Mouse (Mus musculus) thymus, postnatal 4 days (tissue): ENCODE data around the gene Rasa2.

Experiments
- DNase-seq: peaks from one replicate; pipeline ENCODE4 v3.0.0; 2021

Gene Rasa2

GRCm38 (mm10) chr9:96637157-96637548, 5.7 kb upstream of the Rasa2 start:
- DNase-seq = no peak

DNA sequence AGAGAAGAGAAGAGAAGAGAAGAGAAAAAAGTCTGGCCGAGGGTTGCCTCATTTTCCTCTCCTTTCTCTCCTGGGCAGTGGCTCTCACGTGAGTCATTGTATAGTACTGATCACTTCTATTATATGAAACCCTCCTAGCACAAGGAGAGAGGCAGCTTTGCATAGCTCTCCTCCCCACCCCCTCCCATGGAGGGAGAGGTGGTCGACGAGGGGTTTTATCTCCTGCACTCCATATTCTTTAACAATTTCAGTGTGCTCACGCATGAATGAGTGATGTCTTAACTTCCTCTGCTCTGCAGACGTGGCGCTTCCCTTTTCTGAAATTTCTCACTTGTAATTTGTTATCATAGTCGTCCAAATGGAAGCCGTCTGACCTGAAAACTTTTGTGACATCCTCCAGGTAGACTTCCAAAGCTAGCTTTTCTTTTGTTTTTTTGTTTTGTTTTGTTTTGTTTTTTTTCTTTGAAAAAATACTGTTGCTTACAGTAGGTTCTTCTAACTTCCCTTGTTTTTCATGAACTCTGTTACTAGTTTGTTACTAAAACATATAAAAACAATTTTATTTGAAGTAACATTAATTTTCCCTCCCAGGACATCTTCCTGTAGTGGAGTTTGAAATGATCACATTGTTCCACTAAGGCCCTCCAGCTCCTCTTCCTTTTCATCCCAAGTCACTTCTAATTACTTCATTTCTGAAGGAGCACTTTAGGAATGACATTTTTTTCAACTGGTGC, 5.2 kb upstream of the Rasa2 start:
- DNase-seq = no peak

DNA sequence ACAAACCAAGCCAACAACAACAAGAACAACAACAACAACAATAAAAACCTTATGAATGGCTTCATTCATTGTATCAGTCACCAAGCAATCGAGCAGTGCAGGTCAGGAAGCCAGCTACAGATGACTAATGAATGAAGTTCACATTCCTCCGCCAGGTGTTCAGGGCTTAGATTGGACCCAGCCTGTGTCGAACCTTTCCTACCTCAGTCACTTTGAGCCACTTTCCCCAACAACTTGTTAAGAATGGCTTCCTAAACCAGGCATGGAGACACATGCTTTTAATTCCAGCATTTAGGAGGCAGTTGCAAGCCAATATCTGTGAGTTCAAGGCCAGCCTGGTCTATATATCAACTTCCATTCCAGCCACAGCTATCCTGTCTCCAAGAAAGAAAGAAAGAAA, 4.5 kb upstream of the Rasa2 start:
- DNase-seq = no peak

DNA sequence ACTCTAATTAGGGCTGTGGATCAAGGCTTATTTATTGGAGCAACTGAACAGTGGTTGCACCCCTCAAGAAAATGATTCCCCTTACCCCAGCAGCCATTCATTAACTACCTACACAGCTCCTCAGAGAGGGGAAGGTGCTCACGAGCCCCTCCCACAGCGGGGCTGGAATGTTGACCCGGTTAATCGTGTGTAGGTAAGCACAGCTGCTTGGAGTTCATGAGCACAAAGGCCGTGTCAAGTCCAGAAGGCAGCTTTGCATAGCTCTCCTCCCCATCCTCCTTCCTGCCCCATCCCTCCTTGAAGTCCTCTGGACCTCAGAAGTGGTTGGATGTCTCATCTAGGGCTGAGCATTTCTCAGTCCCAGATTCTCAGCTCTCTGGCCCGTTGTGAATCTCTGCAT, 3.8 kb upstream of the Rasa2 start:
- no peak for DNase-seq

DNA sequence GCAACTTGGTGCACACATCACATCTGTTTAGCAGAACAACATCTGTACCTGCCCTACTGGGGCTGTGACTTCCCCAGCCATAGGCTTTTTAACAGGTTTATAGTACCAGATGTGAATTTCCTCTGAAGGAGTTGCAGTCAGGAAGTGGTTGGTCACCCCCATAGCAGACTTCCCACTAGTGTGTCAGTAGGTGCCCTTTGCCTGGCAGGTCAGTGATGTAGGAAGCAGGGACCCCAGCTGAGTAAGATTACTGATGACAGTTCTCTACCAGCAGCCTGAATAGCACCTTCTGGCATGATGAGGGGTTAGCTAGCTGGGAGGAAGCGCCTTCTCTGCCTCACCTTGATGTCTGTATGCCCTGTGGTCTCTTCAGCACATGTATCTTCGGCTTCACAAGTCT, 2.4 kb upstream of the Rasa2 start:
- DNase-seq = peak; percentile 35

- no peak for DNase-seq
Observed at GRCm38 (mm10) chr9:96632756-96633155, 1.3 kb upstream of the Rasa2 start.

DNA sequence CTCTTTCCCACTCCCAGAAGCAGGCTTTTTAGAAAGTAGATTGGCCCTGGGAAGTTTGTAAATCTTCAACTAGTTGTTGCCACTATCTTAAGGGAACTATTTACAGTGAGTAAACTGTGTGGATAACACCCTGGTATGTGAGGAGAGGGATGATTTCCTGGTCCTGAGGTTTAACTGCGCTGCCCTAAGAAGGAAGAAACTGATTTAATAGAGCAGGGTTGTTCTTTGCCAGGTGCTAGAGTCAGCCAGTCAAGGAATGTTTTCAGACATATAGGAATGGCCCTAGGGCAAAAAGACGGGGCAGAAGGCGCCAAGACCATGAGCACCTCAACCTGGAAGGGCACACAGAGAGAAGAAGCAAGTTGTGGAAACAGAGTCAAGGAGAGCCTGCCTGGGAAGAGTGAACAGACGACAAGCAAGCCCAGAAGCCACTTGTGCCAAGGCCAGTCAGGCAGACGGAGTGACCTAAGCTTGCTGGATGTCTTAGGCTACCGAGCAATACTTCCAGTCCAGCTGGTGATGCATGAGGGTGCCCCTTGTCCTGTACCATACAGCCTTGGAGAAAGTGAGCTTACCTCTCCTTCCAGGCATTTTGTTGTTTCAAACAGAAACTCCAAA, 765 bp upstream of the Rasa2 start:
- no peak for DNase-seq

DNA sequence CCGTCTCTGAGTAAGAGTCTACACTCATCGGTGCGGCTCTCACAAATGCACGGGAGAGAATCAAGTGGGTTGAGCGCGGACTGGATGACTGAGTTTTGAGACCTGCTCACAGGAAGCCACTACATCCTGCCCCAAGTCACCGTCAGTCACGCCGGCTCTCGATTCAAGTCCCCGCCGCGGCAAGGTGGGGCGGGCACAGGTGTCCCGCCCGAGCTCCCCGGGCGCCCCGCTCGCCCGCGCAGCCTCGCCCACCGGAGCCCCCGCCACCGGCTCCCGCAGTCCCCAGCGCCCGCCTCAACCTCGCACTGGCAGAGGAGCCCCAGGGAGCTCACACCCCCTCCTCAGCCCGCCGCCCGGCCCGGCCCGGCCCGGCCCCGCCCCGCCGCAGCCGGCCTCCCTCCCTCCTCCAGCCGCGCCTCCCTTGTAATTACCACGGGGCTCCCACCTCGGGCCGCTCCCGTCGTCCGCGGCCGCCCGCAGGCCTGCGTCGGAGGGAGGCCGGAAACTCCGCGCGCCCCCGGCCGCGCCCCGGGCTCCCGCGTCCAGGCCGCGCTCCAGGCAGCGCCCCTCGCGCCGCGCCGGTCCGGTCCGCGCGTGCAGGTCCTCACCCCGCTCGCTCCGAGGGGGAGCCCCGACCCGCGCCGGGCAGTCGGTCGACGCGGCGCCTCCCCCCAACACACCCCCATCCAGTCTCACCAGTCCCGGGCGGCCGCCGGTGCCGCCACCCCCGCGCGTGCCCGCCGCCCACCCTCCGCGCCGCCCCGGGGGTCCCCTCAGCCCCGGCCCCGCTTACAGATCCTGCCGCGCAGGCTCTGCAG, 637 bp downstream of the Rasa2 start:
- peak; percentile 85 for DNase-seq

DNA sequence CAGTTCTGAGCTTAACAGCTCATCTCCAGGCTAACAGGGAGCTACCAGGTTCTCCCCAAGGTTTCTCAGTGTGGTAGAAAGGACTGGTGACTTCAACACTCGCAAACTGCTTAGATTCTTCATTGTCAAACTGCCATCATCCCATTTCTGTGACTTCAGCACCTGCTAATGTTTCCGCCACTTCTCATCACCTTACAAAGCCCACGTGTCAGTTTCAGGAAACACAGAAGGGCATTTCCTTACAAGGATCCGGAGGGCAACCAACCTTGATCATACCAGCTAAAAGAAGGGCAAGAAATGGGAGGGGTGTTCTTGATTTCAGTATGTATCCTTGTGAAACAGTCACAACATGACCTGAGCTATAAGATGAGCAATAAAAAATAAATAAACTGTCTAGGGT, 2.3 kb downstream of the Rasa2 start:
- DNase-seq = no peak

- no peak for DNase-seq
Observed at GRCm38 (mm10) chr9:96627557-96628085, 3.8 kb downstream of the Rasa2 start.

- no peak for DNase-seq
Observed at GRCm38 (mm10) chr9:96627042-96627441, 4.4 kb downstream of the Rasa2 start.

DNA sequence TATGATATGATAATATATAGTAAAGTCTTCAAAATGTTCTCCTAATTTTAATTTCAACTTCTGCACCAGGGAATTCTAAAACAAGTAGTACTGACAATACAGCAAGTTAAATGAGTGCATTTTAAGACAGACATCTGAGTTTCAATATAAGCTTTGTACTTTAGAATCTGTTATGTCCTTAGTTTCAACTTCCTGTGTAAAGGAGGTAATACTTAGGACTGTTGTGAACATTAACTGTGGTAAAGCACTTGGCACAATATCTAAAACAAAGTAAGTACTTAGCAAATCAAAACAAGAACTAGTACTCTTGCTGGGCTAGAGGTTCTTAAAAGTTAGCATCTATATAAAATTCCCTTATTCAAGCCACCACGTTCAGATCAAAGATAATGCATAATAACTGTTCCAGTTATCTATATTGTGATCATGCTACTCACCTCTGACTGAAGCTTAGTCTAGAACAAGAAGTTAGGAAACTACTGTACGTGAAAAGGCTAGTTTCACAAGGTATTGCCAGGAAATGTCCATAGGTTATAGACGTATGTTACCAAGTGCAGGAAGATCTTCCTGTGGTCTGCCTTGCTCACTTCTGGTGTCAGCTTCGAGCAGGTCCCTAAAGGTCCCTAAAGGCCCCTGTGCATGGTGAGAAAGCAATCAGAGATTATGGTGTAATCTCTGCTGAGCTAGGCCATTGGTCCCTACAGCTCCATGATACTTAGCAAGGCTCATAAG, 12.8 kb downstream of the Rasa2 start:
- DNase-seq = no peak

- DNase-seq = no peak
Observed at GRCm38 (mm10) chr9:96612297-96612696, 19.1 kb downstream of the Rasa2 start.

DNA sequence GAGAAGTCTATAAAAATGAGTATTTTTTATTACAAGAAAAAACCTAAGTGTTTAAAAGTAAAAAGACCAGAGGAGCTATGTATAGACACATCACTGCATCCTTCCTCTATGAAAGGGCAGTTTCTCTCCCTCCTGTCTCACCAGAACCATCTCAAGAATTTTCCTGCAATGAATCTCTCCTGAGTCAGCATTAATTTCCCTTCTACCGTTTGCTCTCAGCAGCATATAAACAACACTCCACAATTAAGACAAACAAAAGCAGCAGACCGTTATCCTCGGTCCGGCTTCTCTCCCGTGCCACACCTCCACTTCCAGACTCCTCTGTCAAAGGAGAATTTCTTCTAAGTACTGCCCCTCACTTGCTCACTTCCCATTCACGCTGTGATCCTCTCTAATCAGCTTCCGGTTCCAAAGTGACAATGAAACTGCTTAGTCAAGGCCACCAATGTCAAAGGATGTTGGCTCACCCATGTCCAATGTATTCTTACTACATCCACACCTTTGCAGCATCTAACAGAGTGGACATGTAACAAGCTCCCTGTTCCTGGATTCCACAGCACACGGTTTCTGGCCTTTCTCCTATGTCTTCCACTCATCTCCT, 19.6 kb downstream of the Rasa2 start:
- no peak for DNase-seq

DNA sequence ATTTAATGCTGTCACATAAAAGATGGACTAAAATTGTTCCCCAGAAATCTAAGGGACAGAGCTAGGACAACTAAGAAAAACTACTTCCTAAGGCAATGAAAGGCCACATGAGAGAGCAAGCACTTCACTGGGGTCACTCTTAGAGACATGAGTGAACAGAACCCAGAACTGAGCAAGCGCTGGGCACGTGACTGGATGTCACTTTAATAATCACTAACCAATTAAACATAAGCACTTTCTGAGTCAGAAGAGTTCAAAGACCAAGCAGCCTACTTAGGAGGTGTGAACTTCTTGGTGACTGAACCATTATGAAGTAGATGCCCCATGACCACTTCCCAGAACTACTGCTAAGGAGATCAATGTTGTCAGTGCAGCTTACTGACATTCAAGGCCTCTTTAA, 20.6 kb downstream of the Rasa2 start:
- DNase-seq = no peak

- no peak for DNase-seq
Observed at GRCm38 (mm10) chr9:96603416-96603815, 28.0 kb downstream of the Rasa2 start.

GRCm38 (mm10) chr9:96597899-96598298, 33.5 kb downstream of the Rasa2 start:
- no peak for DNase-seq

DNA sequence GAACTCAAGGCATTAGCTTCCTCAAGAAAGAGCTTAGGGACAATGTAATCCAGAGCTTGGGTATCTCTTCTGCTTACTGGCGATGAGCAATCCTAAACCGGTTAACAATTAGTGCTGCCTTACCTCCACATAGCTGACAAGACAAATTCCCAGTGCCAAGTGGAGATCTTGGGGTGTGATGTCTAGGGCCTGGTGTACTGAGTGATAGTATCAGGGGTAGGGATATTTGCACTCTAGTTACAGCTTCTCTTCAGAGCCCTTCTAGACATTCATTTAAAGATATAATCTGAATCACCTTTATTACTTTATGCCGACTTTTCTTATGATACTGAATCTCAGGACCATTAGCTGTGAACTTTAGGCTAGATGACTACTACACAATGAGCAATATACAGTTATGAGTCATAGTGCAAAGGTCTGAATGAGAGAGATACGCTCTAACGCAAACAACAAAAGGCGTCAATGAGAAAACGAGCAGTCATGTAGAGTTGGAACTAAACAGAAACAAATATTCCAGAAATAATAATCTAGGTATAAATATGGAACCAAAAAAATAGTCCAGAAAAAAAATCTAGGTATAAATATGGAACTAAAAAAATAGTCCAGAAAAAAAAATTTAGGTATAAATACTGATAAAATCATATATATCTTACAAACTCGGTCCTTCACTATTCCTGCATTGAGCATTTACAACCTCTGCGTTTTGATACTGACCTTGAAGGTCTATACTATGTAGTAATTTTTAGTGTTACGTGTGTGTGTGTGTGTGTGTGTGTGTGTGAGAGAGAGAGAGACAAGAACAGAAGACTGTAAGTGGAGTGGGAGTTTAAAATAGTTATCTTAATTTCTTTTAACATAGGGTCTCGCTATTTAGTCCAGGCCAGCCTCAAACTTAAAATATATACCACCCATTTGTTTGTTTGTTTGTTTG, 38.5 kb downstream of the Rasa2 start:
- DNase-seq = no peak

- DNase-seq = no peak
Observed at GRCm38 (mm10) chr9:96589346-96589745, 42.1 kb downstream of the Rasa2 start.

DNA sequence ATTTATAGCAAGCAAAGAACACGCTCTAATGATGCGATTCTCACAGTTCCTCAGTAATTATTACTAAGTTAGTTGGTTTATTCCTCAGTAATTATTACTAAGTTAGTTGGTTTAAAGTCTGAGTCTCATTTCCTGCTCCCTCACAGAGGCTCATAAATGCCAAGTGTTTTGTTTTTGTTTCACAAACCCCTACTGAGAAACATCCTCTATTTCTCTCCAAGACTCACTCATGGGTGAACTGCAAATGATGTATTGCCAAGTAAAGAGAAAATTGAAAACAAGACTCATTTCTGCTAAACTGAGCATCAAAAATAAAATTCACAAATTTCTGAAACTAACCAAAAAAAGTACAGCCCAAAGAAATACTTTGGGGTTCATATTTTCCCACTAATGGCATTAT, 47.9 kb downstream of the Rasa2 start:
- no peak for DNase-seq

DNA sequence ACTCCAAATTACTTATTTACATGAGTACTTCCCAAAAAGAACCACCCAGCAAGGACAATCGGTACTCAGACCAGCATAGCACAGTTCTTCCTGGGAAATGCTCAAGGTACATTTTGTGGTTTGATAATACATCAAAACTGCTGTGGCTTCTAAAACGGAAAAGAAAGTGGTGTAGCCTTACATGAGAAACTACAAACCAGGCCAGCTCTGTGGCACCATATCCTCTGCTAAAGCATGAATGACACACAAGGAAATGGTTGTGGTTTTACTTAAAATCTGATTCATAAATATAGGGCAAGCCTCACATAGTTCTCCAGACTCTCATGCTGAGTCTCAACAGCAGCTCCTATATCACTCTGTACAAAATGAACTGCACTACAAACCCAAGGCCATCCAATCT, 48.3 kb downstream of the Rasa2 start:
- peak; percentile 28 for DNase-seq

DNA sequence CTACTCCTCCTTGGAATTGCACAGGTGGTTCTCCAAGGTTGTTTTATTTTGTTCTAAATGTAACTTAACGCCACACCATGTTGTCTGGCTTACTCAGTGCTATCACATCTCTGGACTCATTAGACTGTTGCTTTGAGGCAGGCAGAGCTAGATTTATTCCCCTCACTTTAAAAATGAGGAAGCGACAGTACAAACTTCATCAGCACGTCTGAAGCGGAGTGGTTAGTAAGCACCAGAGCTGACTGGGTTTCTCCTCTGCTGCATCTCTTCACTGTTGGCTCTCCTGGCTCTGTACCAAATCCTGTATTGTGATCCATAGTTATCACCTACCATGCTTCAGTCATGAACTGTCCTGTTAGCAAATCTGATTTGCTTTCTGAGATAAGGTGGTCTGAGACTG, 53.2 kb downstream of the Rasa2 start:
- no peak for DNase-seq
